Mouse (Mus musculus) liver, postnatal 0 days (tissue): Measurements from ENCODE around the gene Tns1. TPM values are rescaled to one million over a fixed set of nuclear protein-coding genes. Genes with fewer than 3 reads are reported as not detected.

Experiments used
- ATAC-seq: fragments of 200-750 bp; cut with Nextera tagmentation; 2 replicates; pipeline ENCODE4 v1.8.0; 2017; ENCODE audit warnings: mild to moderate bottlenecking, moderate library complexity
- DNase-seq: peaks from one replicate; pipeline ENCODE4 v3.0.0-alpha.2; 2016
- H3K27ac ChIP-seq: fragments of 300-500 bp; sonication (generic); 2 replicates; pipeline ENCODE4 v1.5.1; 2014; ENCODE audit warnings: antibody characterized with exemption, moderate library complexity, mild to moderate bottlenecking, low read depth
- H3K27me3 ChIP-seq: fragments of 300-500 bp; sonication (generic); 2 replicates; pipeline ENCODE4 v1.6.1; 2014; ENCODE audit warnings: low read length, control low read depth, mixed read lengths; ENCODE audit not compliant: insufficient read depth
- H3K36me3 ChIP-seq: fragments of 300-500 bp; sonication (generic); replicated peaks from 2 replicates; pipeline ENCODE4 v1.6.1; 2014; ENCODE audit warnings: mild to moderate bottlenecking, control low read depth, low read length, moderate library complexity, mixed read lengths; ENCODE audit not compliant: insufficient read depth
- H3K4me1 ChIP-seq: fragments of 300-500 bp; sonication (generic); 2 replicates; pipeline ENCODE4 v1.6.1; 2014; ENCODE audit warnings: antibody characterized with exemption, mild to moderate bottlenecking, control low read depth; ENCODE audit not compliant: insufficient read depth
- H3K4me2 ChIP-seq: fragments of 300-500 bp; sonication (generic); 2 replicates; pipeline ENCODE4 v1.6.1; 2014; ENCODE audit warnings: low read depth, mild to moderate bottlenecking, low read length, moderate library complexity, mixed read lengths
- H3K4me3 ChIP-seq: fragments of 300-500 bp; sonication (generic); 2 replicates; pipeline ENCODE4 v1.5.1; 2014; ENCODE audit warnings: low read depth, low read length
- H3K9ac ChIP-seq: fragments of 300-500 bp; sonication (generic); replicated peaks from 2 replicates; pipeline ENCODE4 v1.6.1; 2014; ENCODE audit warnings: mild to moderate bottlenecking, moderate library complexity
- H3K9me3 ChIP-seq: fragments of 300-500 bp; sonication (generic); 2 replicates; pipeline ENCODE4 v1.6.1; 2016; ENCODE audit warnings: mild to moderate bottlenecking, control low read depth, low read length, mixed read lengths
- CTCF ChIP-seq: sonication (generic); IDR thresholded peaks from 2 replicates; pipeline ENCODE4 v1.5.1; 2016; ENCODE audit warnings: antibody characterized with exemption, low read depth
- EP300 ChIP-seq: IDR thresholded peaks from 2 replicates; pipeline ENCODE4 v1.6.1; 2016; ENCODE audit warnings: antibody characterized with exemption, low read depth, mild to moderate bottlenecking
- WGBS: fragments of 180-500 bp; shearing (Covaris S2); extraction: QIAGEN DNeasy Blood & Tissue Kit; methylation state at CpG from one replicate; pipeline ENCODE4 v1.1.7; 2014; ENCODE audit not compliant: insufficient replicate concordance; 5-methylcytosine and 5-hydroxymethylcytosine counted together
- polyA plus RNA-seq: library from polyadenylated mRNA; unstranded; fragments of >200 nt; fragmentation: Nextera tagmentation; extraction: Ambion mirVana; gene quantifications from 2 replicates; pipeline ENCODE4 v1.2.1, GENCODE M21; 2015

The Tns1 gene
- polyA plus RNA-seq, 1 experiment from 2014 or later, result 12.1 TPM

GRCm38 (mm10) chr1:73963626-73964025, 160.6 kb downstream of the Tns1 start:
- H3K27me3 ChIP-seq, result no peaks in the 10 kb centered on the region
- TF ChIP-seq EP300 (no peak), CTCF (no peak)
- peak overlapping the region; percentile 44; the same call in 1 of the 2 replicates for H3K27ac ChIP-seq
- no peak for ATAC-seq
- no peak overlapping the region for H3K9ac ChIP-seq
- H3K9me3 ChIP-seq, result no peaks in the 10 kb centered on the region
- H3K4me2 ChIP-seq, result no peak overlapping the region
- peaks cover 10% of the 10 kb centered on the region; the same call in 1 of the 2 replicates for H3K36me3 ChIP-seq
- peak; percentile 44 for DNase-seq
- WGBS, result 63% methylated on average over 8 of the region's 8 CpGs
- H3K4me1 ChIP-seq, result 0 out of 2 replicates have a peak, but pooled peaks cover 2% of the 10 kb centered on the region
- no peak overlapping the region for H3K4me3 ChIP-seq

GRCm38 (mm10) chr1:73962668-73963371, 161.4 kb downstream of the Tns1 start:
- Histone ChIP-seq H3K9ac (no peak overlapping the region; the same call in 1 of the 2 replicates), H3K27me3 (no peaks in the 10 kb centered on the region), H3K9me3 (no peaks in the 10 kb centered on the region), H3K4me3 (no peak overlapping the region), H3K27ac (peak overlapping the region; percentile 51; the same call in 1 of the 2 replicates), H3K4me2 (no peak overlapping the region), H3K4me1 (0 out of 2 replicates have a peak, but pooled peaks cover 2% of the 10 kb centered on the region), H3K36me3 (peaks cover 10% of the 10 kb centered on the region; the same call in 1 of the 2 replicates)
- 40% methylated on average over 11 of the region's 12 CpGs for WGBS
- TF ChIP-seq CTCF (peak; percentile 34), EP300 (no peak)
- ATAC-seq, result peak; percentile 66
- peak; percentile 49 for DNase-seq

- DNase-seq (no peak), ATAC-seq (no peak)
- H3K9me3 ChIP-seq, result no peaks in the 10 kb centered on the region
- H3K9ac ChIP-seq, result no peak overlapping the region
- no peak overlapping the region for H3K4me3 ChIP-seq
- TF ChIP-seq CTCF (no peak), EP300 (no peak)
- 88% methylated on average over 5 of the region's 5 CpGs for WGBS
- 0 out of 2 replicates have a peak, but pooled peaks cover 2% of the 10 kb centered on the region for H3K4me1 ChIP-seq
- H3K36me3 ChIP-seq, result peaks cover 10% of the 10 kb centered on the region; the same call in 1 of the 2 replicates
- no peaks in the 10 kb centered on the region for H3K27me3 ChIP-seq
- no peak overlapping the region for H3K4me2 ChIP-seq
- H3K27ac ChIP-seq, result peak overlapping the region; percentile 51; the same call in 1 of the 2 replicates
Observed at GRCm38 (mm10) chr1:73962049-73962448, 162.2 kb downstream of the Tns1 start.

- Histone ChIP-seq H3K9ac (no peak overlapping the region), H3K4me2 (no peak overlapping the region), H3K27ac (no peak overlapping the region), H3K9me3 (no peaks in the 10 kb centered on the region), H3K4me3 (no peak overlapping the region), H3K27me3 (no peaks in the 10 kb centered on the region), H3K4me1 (peaks cover 2% of the 10 kb centered on the region; the same call in 1 of the 2 replicates), H3K36me3 (peaks cover 12% of the 10 kb centered on the region; the same call in 1 of the 2 replicates)
- TF ChIP-seq EP300 (no peak), CTCF (no peak)
- DNase-seq, result no peak
- WGBS, result 87% methylated on average over 10 of the region's 10 CpGs
- no peak for ATAC-seq
Observed at GRCm38 (mm10) chr1:73959758-73960157, 164.5 kb downstream of the Tns1 start.

GRCm38 (mm10) chr1:73959344-73959743, 164.9 kb downstream of the Tns1 start:
- no peaks in the 10 kb centered on the region for H3K27me3 ChIP-seq
- H3K4me1 ChIP-seq, result peaks cover 2% of the 10 kb centered on the region; the same call in 1 of the 2 replicates
- no peak overlapping the region for H3K27ac ChIP-seq

GRCm38 (mm10) chr1:73958210-73958983, 165.9 kb downstream of the Tns1 start:
- Histone ChIP-seq H3K36me3 (peaks cover 18% of the 10 kb centered on the region), H3K27me3 (no peaks in the 10 kb centered on the region), H3K4me3 (no peak overlapping the region), H3K9me3 (no peaks in the 10 kb centered on the region), H3K27ac (no peak overlapping the region), H3K4me2 (no peak overlapping the region), H3K4me1 (peaks cover 2% of the 10 kb centered on the region; the same call in 1 of the 2 replicates), H3K9ac (no peak overlapping the region)
- ATAC-seq (no peak), DNase-seq (no peak)
- TF ChIP-seq CTCF, result no peak
- no peak for TF ChIP-seq EP300
- 63% methylated on average over 9 of the region's 9 CpGs for WGBS

More at GRCm38 (mm10) chr1:73959344-73959743, 164.9 kb downstream of the Tns1 start:
- H3K4me2 ChIP-seq, result no peak overlapping the region
- H3K9ac ChIP-seq, result no peak overlapping the region
- DNase-seq (no peak), ATAC-seq (no peak)
- TF ChIP-seq EP300 (no peak), CTCF (no peak)
- 86% methylated on average over 6 of the region's 6 CpGs for WGBS
- no peaks in the 10 kb centered on the region for H3K9me3 ChIP-seq
- H3K36me3 ChIP-seq, result peaks cover 14% of the 10 kb centered on the region; the same call in 1 of the 2 replicates
- H3K4me3 ChIP-seq, result no peak overlapping the region
